Mouse (Mus musculus) A20 (cell line): ENCODE data around the gene Parp2.
"Not testable (repeated sequence)": the region's sequence is repeated elsewhere in the genome, so short reads cannot be mapped to it uniquely, and the experiment has no call there.

Source experiments
- DNase-seq: peaks from one replicate; pipeline ENCODE4 v3.0.0-alpha.2; 2011; ENCODE audit warnings: low read depth, low spot score

The Parp2 gene

GRCm38 (mm10) chr14:50807487-50808072 is at the start of gene Parp2, which contains the start of gene Ccnb1ip1:
Gene Parp2 (plus strand): TSS chr14:50807841.
Gene Ccnb1ip1 (minus strand): TSS chr14:50807732.
- peak; percentile 97 for DNase-seq

- DNase-seq, result no peak
Measured at GRCm38 (mm10) chr14:50758416-50759085, 49.1 kb upstream of the Parp2 start.

GRCm38 (mm10) chr14:50765736-50766135 is 41.9 kb upstream of the Parp2 start:
- no peak for DNase-seq

- DNase-seq, result peak; percentile 42
Measured at GRCm38 (mm10) chr14:50771342-50771741, 36.3 kb upstream of the Parp2 start.

- DNase-seq, result no peak
Measured at GRCm38 (mm10) chr14:50782166-50782565, 25.5 kb upstream of the Parp2 start.

GRCm38 (mm10) chr14:50784391-50785250 is 23.0 kb upstream of the Parp2 start:
- peak; percentile 71 for DNase-seq

GRCm38 (mm10) chr14:50785251-50785637 is 22.4 kb upstream of the Parp2 start, which contains the start of gene Ttc5:
Gene Ttc5 (minus strand): TSS chr14:50785519.
- peak; percentile 95 for DNase-seq

- DNase-seq, result peak; percentile 52
Measured at GRCm38 (mm10) chr14:50788157-50788556, 19.5 kb upstream of the Parp2 start.

GRCm38 (mm10) chr14:50795261-50795935 is 12.2 kb upstream of the Parp2 start:
- no peak for DNase-seq

- DNase-seq, result no peak
Measured at GRCm38 (mm10) chr14:50795965-50796364, 11.7 kb upstream of the Parp2 start.

GRCm38 (mm10) chr14:50796464-50796863 is 11.2 kb upstream of the Parp2 start:
- no peak for DNase-seq

- peak; percentile 56 for DNase-seq
Measured at GRCm38 (mm10) chr14:50798512-50798911, 9.1 kb upstream of the Parp2 start.

GRCm38 (mm10) chr14:50799502-50800259 is 8.0 kb upstream of the Parp2 start:
- DNase-seq, result peak; percentile 73

GRCm38 (mm10) chr14:50802441-50802840 is 5.2 kb upstream of the Parp2 start:
- peak; percentile 43 for DNase-seq

GRCm38 (mm10) chr14:50802843-50803562 is 4.6 kb upstream of the Parp2 start:
- peak; percentile 73 for DNase-seq

- peak; percentile 55 for DNase-seq
Measured at GRCm38 (mm10) chr14:50804683-50805082, 3.0 kb upstream of the Parp2 start.

GRCm38 (mm10) chr14:50806469-50806868 is 1.2 kb upstream of the Parp2 start:
- not testable (repeated sequence) for DNase-seq

GRCm38 (mm10) chr14:50813060-50813459 is 5.4 kb downstream of the Parp2 start:
- DNase-seq, result no peak

GRCm38 (mm10) chr14:50823240-50823639 is 15.6 kb downstream of the Parp2 start:
- DNase-seq, result no peak

GRCm38 (mm10) chr14:50824219-50824618 is 16.6 kb downstream of the Parp2 start:
- peak; percentile 36 for DNase-seq
